Mouse (Mus musculus) R1 (cell line): ENCODE results near the gene Acsl5.

Source experiments
- DNase-seq: peaks from one replicate; pipeline ENCODE4 v3.0.0-alpha.2; 2018; ENCODE audit warnings: low read depth, low spot score

Gene Acsl5

GRCm38 (mm10) chr19:55327510-55327909 lies 75.8 kb downstream of the Acsl5 start:
- no peak for DNase-seq

GRCm38 (mm10) chr19:55331776-55332175 lies 80.0 kb downstream of the Acsl5 start:
- DNase-seq = no peak

- peak; percentile 80 for DNase-seq
These were observed 81.0 kb downstream of the Acsl5 start for GRCm38 (mm10) chr19:55332641-55333268.

GRCm38 (mm10) chr19:55335881-55336280 lies 84.1 kb downstream of the Acsl5 start:
- DNase-seq = no peak

- no peak for DNase-seq
These were observed 84.7 kb downstream of the Acsl5 start for GRCm38 (mm10) chr19:55336441-55336840.

- DNase-seq = no peak
These were observed 85.3 kb downstream of the Acsl5 start for GRCm38 (mm10) chr19:55337066-55337465.

GRCm38 (mm10) chr19:55337664-55338063 lies 85.9 kb downstream of the Acsl5 start:
- DNase-seq = no peak

- no peak for DNase-seq
These were observed 88.8 kb downstream of the Acsl5 start for GRCm38 (mm10) chr19:55340521-55340920.

GRCm38 (mm10) chr19:55341377-55341776 lies 89.6 kb downstream of the Acsl5 start:
- no peak for DNase-seq

- DNase-seq = no peak
These were observed 90.7 kb downstream of the Acsl5 start for GRCm38 (mm10) chr19:55342423-55342822.

- no peak for DNase-seq
These were observed 91.5 kb downstream of the Acsl5 start for GRCm38 (mm10) chr19:55343274-55343673.
